ENCODE assay signal across 15 mouse cellular contexts in the genomic region with DNA sequence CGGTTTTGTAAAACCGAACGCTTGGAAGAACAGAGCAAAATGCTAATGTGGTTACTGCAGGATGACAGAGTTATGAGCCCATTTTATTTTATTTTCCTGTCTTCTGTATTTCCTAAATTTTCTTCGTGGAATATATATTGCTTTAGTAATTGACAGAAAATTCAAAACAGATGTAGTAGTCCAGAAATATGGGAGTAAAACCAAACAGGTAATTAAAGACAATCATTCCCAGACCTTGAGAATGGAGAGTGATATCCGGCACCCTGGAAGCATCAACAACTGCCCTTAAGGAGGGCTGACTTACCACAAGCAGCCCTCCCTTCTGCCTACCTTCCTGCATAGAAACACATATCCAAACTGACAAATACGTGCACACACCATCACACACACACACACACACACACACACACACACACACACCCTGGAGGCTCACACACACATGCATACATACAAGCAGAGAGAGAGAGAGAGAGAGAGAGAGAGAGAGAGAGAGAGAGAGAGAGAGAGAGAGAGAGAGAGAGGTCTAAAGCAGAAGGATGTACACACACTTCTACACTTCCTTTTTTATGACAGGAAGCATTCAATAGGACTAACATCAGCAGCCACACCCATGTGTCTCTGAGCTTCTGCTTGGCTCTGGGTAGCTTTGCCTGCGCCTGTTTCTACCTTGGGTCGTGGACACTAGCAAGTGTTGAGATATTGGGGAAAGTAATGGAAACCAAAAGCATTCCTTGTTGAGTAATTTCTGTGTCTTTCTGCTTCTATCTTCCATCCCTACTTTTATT. TPM values are rescaled to one million over a fixed set of nuclear protein-coding genes. Genes with fewer than 3 reads are reported as not detected.
DNase-seq lines count a peak whose midpoint lies in the region; ATAC-seq and TF ChIP-seq lines count a peak whose summit lies in the region.
"Had no signal": no experiment of that assay in that cellular context is flagged by ENCODE, and none has a peak within 500 bp of the region (broad histone marks: within the 10 kb centered on the region; RNA-seq: fewer than 3 reads in every experiment).

No protein-coding gene starts in this region.

- H3K36me3 ChIP-seq in forebrain, postnatal 0 days (ENCODE audit: insufficient read depth): no peaks in the 10 kb centered on the region
- no peaks in the 10 kb centered on the region for H3K36me3 ChIP-seq in stomach, postnatal 0 days (ENCODE audit: control insufficient read depth, insufficient read depth, low read length)
- H3K36me3 ChIP-seq: lung, embryonic 15.5 days had no signal

- ATAC-seq in neutrophil, adult 5-6 weeks (ENCODE audit: extremely low read depth, insufficient number of reproducible peaks, low FRiP score, poor library complexity, severe bottlenecking): peak; percentile 86
- no peak for ATAC-seq in forebrain, postnatal 0 days
- ATAC-seq in stomach, postnatal 0 days (ENCODE audit: low FRiP score, low TSS enrichment): no peak

- no peak overlapping the region for H3K4me3 ChIP-seq in bone marrow, adult 2 months (replicated peaks; ENCODE audit: control insufficient read depth, low read depth, low read length)
- no peak overlapping the region for H3K4me3 ChIP-seq in forebrain, postnatal 0 days (ENCODE audit: low read depth, low read length)
- no peak overlapping the region for H3K4me3 ChIP-seq in stomach, postnatal 0 days (ENCODE audit: low read depth, low read length)
- H3K4me3 ChIP-seq: lung, embryonic 15.5 days had no signal

- TF ChIP-seq POLR2A in bone marrow, adult 2 months (IDR thresholded peaks at IDR 0.05; ENCODE audit: borderline replicate concordance, control insufficient read depth, low read depth, low read length): no peak

- H3K9me3 ChIP-seq in forebrain, postnatal 0 days (ENCODE audit: low read length): no peaks in the 10 kb centered on the region
- no peaks in the 10 kb centered on the region for H3K9me3 ChIP-seq in stomach, postnatal 0 days (ENCODE audit: control insufficient read depth, low read length)
- H3K9me3 ChIP-seq: lung, embryonic 15.5 days had no signal

- peak; percentile 26 for DNase-seq in thymus, postnatal 25 days
- no peak for DNase-seq in thymus, postnatal 10 days (ENCODE audit: low spot score in 2 of 2)
- peak; percentile 53 for DNase-seq in induced T-regulatory cell, adult 2 months (ENCODE audit: low read depth)
- no peak for DNase-seq in forebrain, postnatal 0 days
- DNase-seq in layer of hippocampus, postnatal 36 days: no peak
- DNase-seq in stomach, postnatal 0 days (ENCODE audit: low spot score): no peak
- DNase-seq: adrenal gland, adult 8-10 months had no signal

- TF ChIP-seq EP300 in stomach, postnatal 0 days (optimal IDR thresholded peaks at IDR 0.05): no peak

- H3K4me2 ChIP-seq in forebrain, postnatal 0 days (ENCODE audit: low read depth): no peak overlapping the region
- H3K4me2 ChIP-seq in stomach, postnatal 0 days (replicated peaks; ENCODE audit: low read depth): no peak overlapping the region
- H3K4me2 ChIP-seq: lung, embryonic 15.5 days had no signal

- TF ChIP-seq CTCF in bone marrow, adult 2 months (IDR thresholded peaks at IDR 0.05; ENCODE audit: control insufficient read depth, insufficient read depth, low read length): no peak
- TF ChIP-seq CTCF in forebrain, postnatal 0 days (IDR thresholded peaks at IDR 0.05; ENCODE audit: low read depth): no peak
- no peak for TF ChIP-seq CTCF in stomach, postnatal 0 days (IDR thresholded peaks at IDR 0.05; ENCODE audit: low read depth)

- 65% methylated on average over 8 of the region's 8 CpGs for WGBS in bone marrow, adult 2 months
- 92% methylated on average over 8 of the region's 8 CpGs for WGBS in forebrain, postnatal 0 days
- WGBS in stomach, postnatal 0 days: 82% methylated on average over 8 of the region's 8 CpGs

- H3K27me3 ChIP-seq in forebrain, postnatal 0 days (ENCODE audit: insufficient read depth, low read length): no peaks in the 10 kb centered on the region
- H3K27me3 ChIP-seq in stomach, postnatal 0 days (ENCODE audit: control insufficient read depth, insufficient read depth, low read length): no peaks in the 10 kb centered on the region
- H3K27me3 ChIP-seq: lung, embryonic 15.5 days had no signal

- H3K9ac ChIP-seq in forebrain, postnatal 0 days: no peak overlapping the region
- no peak overlapping the region for H3K9ac ChIP-seq in stomach, postnatal 0 days (ENCODE audit: low read length)
- H3K9ac ChIP-seq: lung, embryonic 15.5 days had no signal

- H3K27ac ChIP-seq in bone marrow, adult 2 months (ENCODE audit: control insufficient read depth, insufficient read depth, low read depth, low read length, poor library complexity): peak overlapping the region; percentile 60; the same call in 1 of the 2 replicates
- H3K27ac ChIP-seq in forebrain, postnatal 0 days (ENCODE audit: low read depth, low read length): no peak overlapping the region
- no peak overlapping the region for H3K27ac ChIP-seq in stomach, postnatal 0 days (replicated peaks)
- H3K27ac ChIP-seq: lung, embryonic 15.5 days had no signal

- peaks cover 2% of the 10 kb centered on the region for H3K4me1 ChIP-seq in bone marrow, adult 2 months (ENCODE audit: control insufficient read depth, insufficient read depth, low read length)
- H3K4me1 ChIP-seq in forebrain, postnatal 0 days (ENCODE audit: insufficient read depth): no peaks in the 10 kb centered on the region
- no peaks in the 10 kb centered on the region for H3K4me1 ChIP-seq in stomach, postnatal 0 days (replicated peaks; ENCODE audit: control insufficient read depth, insufficient read depth)

RNA-seq across cellular contexts. Expression of a gene that starts 25.6 kb away (rescaled TPM):
- polyA plus RNA-seq in bone marrow, adult 2 months (2011; ENCODE audit: insufficient read depth, insufficient read length, low replicate concordance, missing spikeins): not detected in 2 replicates
- total RNA-seq in neutrophil, adult 5-6 weeks (2017): not detected in 2 replicates
- total RNA-seq in forebrain, postnatal 0 days (2014; rRNA removed): not detected in 2 replicates
- not detected in 2 replicates for polyA plus RNA-seq in forebrain, postnatal 0 days (2015; fragmentation: Nextera tagmentation; extraction: Ambion mirVana)
- total RNA-seq in layer of hippocampus, postnatal 36 days (2021): not detected
- not detected in 2 replicates for polyA plus RNA-seq in stomach, postnatal 0 days (2015; fragmentation: Nextera tagmentation; extraction: Ambion mirVana)
- total RNA-seq: adrenal gland, adult 8-10 months; left cerebral cortex, adult 8-10 months; midbrain, postnatal 0 days had no signal
- polyA plus RNA-seq: frontal cortex, adult 2 months; heart, embryonic 14.5 days; intestine, embryonic 14.5 days; lung, embryonic 15.5 days; midbrain, postnatal 0 days had no signal

Comparison
In these comparisons a context has a peak if more than half of its experiments do, and no peak if none do; other contexts are left out.
1. DNase-seq: peak in thymus, postnatal 25 days (single experiment) and induced T-regulatory cell, adult 2 months (single experiment); none in thymus, postnatal 10 days (0 of 2), forebrain, postnatal 0 days (single experiment), layer of hippocampus, postnatal 36 days (0 of 2) and stomach, postnatal 0 days (single experiment).